Mouse (Mus musculus) hindbrain, embryonic 15.5 days (tissue): Measurements from ENCODE around the gene Tpbgl. TPM values are rescaled to one million over a fixed set of nuclear protein-coding genes. Genes with fewer than 3 reads are reported as not detected.

Source experiments
- ATAC-seq: fragments of 200-750 bp; cut with Nextera tagmentation; 2 replicates; pipeline ENCODE4 v1.8.0; 2017; ENCODE audit warnings: low read depth, moderate number of reproducible peaks, moderate TSS enrichment; ENCODE audit not compliant: low FRiP score
- H3K27ac ChIP-seq: fragments of 300-500 bp; sonication (generic); replicated peaks from 2 replicates; pipeline ENCODE4 v1.5.1; 2015; ENCODE audit warnings: mild to moderate bottlenecking, inconsistent platforms
- H3K27me3 ChIP-seq: fragments of 300-500 bp; sonication (generic); 2 replicates; pipeline ENCODE4 v1.6.1; 2015; ENCODE audit warnings: control low read depth, inconsistent platforms
- H3K36me3 ChIP-seq: fragments of 300-500 bp; sonication (generic); 2 replicates; pipeline ENCODE4 v1.6.1; 2015; ENCODE audit warnings: control low read depth, inconsistent platforms
- H3K4me1 ChIP-seq: fragments of 300-500 bp; sonication (generic); replicated peaks from 2 replicates; pipeline ENCODE4 v1.6.1; 2015; ENCODE audit warnings: control low read depth, inconsistent platforms
- H3K4me2 ChIP-seq: fragments of 300-500 bp; sonication (generic); 2 replicates; pipeline ENCODE4 v1.6.1; 2015; ENCODE audit warnings: moderate library complexity, mild to moderate bottlenecking, inconsistent platforms
- H3K4me3 ChIP-seq: fragments of 300-500 bp; sonication (generic); 2 replicates; pipeline ENCODE4 v1.5.1; 2015; ENCODE audit warnings: mild to moderate bottlenecking, inconsistent platforms
- H3K9ac ChIP-seq: fragments of 300-500 bp; sonication (generic); 2 replicates; pipeline ENCODE4 v1.6.1; 2015; ENCODE audit warnings: inconsistent platforms
- H3K9me3 ChIP-seq: fragments of 300-500 bp; sonication (generic); 2 replicates; pipeline ENCODE4 v1.6.1; 2016; ENCODE audit warnings: control low read depth, inconsistent platforms
- WGBS: fragments of 180-500 bp; shearing (Covaris S2); methylation state at CpG from one replicate; pipeline ENCODE4 v1.1.7; 2015; 5-methylcytosine and 5-hydroxymethylcytosine counted together
- polyA plus RNA-seq: library from polyadenylated mRNA; unstranded; fragments of >200 nt; fragmentation: Nextera tagmentation; extraction: Ambion mirVana; gene quantifications from 2 replicates; pipeline ENCODE4 v1.2.1, GENCODE M21; 2015

Tpbgl gene
- polyA plus RNA-seq, result 2.0 and 2.4 TPM in 2 replicates

DNA sequence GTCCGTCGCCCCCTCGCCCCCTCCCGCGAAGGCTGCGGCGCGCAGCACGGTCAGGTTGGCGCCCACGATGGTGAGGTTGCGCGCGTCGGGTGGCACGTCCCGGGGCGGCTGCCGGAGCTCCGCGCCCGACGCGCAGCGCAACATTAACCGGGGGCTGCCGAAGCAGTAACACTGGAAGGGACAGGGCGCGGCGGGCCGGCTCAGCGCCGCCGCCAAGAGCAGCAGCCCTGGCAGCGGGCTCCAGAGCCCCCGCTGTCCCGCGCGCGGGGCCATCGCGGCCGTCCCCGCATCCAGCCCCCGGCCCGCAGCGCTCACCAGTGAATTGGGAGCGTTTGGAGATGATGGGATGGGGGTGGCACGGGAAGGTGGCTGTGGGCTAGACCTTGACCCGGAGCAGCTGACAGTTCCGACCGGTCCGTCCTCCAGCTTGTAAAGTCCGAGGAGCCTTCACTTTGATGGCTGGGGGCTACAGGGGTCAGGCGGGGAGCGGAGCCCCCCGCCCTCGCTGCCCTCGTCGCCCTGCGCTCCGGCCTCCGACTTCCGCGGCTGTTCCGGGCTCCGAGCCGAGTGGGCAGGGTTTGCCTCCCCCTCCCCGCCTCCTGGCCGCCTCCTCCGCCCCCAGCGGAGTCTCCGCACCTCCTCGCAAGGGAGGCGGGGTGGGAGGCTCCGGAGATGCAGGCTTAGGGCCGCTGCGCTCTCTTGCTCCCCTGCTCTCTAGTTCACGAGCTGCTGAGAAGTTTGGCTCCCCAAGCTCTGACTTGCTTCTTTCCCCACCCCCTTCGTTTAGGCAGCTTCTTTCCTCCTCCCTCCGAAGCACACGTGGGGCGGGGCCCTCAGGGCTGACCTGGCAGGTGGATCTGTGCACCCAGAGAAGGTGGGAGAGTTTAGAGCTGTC lies at the start of gene Tpbgl:
TSS of gene Tpbgl (minus strand) at position 728 of the 895 bp plus-strand sequence.
- Histone ChIP-seq H3K4me3 (peak within 1 kb of the TSS; percentile 46), H3K36me3 (no peaks in the 10 kb centered on the region), H3K9me3 (no peaks in the 10 kb centered on the region), H3K4me2 (peak within 1 kb of the TSS; percentile 75), H3K9ac (peak within 1 kb of the TSS; percentile 49), H3K27ac (peak within 1 kb of the TSS; percentile 20; the same call in 1 of the 2 replicates), H3K4me1 (peaks cover 23% of the 10 kb centered on the region), H3K27me3 (peaks cover 34% of the 10 kb centered on the region)
- WGBS, result under 1% methylated on average over 72 of the region's 83 CpGs
- ATAC-seq, result no peak; the same call in 1 of the 2 replicates

DNA sequence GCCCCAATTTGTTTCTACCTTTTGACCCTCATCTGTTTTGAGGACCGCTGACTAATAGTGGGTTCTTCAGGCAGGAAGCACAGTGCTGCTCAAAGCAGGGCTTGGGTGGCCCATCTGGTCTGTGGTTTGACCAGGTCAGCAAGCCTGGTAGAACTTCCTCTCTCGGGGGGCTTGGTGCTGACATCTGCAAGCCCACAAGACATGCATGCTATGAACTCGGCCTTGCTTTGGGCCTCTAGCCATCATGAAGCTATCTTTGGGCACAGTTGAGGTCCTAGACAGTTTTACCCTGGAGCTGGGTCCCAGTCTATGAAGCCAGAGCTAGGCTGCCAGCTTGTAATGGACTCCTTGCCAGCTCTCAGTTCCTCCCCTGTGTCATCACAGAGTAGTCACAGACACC lies 48.0 kb upstream of the Tpbgl start:
- Histone ChIP-seq H3K4me1 (no peaks in the 10 kb centered on the region), H3K36me3 (no peaks in the 10 kb centered on the region), H3K4me2 (no peak overlapping the region), H3K4me3 (no peak overlapping the region), H3K9ac (no peak overlapping the region), H3K9me3 (no peaks in the 10 kb centered on the region), H3K27ac (no peak overlapping the region), H3K27me3 (no peaks in the 10 kb centered on the region)
- WGBS, result 84% methylated on average over 3 of the region's 3 CpGs
- ATAC-seq, result no peak

DNA sequence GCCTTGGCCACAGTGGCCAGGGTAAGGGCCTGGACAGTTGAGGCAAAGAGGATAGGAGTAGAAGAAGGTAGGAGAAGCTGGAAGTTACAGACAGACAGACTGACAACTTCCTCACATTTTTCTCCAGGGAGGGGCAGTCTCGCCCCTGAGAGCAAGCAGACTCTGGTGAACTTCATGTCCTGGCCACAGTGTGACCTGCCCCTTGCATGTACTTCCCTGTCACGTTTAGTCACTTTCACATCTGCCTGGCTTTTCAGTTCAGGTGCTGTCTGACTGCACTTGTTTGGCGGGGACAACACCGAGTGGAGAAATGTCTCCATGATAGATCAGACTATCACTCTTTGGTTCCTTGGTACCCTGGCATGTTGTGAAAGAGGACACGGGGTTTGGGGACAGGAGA lies 47.3 kb upstream of the Tpbgl start:
- Histone ChIP-seq H3K27ac (no peak overlapping the region), H3K4me3 (no peak overlapping the region), H3K4me2 (no peak overlapping the region), H3K36me3 (no peaks in the 10 kb centered on the region), H3K9me3 (no peaks in the 10 kb centered on the region), H3K4me1 (no peaks in the 10 kb centered on the region), H3K9ac (no peak overlapping the region), H3K27me3 (no peaks in the 10 kb centered on the region)
- no peak for ATAC-seq
- 85% methylated on average over 5 of the region's 5 CpGs for WGBS

DNA sequence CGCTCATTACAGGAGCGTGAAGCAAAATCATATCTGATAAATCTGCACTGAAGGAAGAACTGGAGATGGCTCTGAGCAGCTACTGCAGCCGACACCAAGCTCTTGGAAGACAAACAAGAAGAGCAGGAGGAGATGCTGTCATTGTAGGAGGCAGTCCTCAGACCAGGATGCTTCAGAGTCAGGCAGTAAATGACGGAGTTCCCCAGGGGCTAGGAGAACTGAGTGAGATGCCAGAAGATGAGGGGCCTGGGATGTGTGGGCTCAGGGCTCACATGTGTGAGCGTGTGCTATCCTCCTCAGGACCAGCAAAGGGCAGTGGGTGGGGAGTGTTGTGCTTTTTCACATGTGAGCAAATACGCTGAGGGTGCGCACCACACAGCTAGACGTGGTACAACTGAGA lies 46.3 kb upstream of the Tpbgl start:
- no peak overlapping the region for H3K9ac ChIP-seq
- ATAC-seq, result no peak
- no peaks in the 10 kb centered on the region for H3K36me3 ChIP-seq
- no peaks in the 10 kb centered on the region for H3K9me3 ChIP-seq
- 0 out of 2 replicates have a peak, but pooled peaks cover 4% of the 10 kb centered on the region for H3K4me1 ChIP-seq
- peak overlapping the region; percentile 36; the same call in 1 of the 2 replicates for H3K27ac ChIP-seq
- H3K4me2 ChIP-seq, result no peak overlapping the region
- WGBS, result 75% methylated on average over 8 of the region's 8 CpGs
- no peak overlapping the region for H3K4me3 ChIP-seq
- H3K27me3 ChIP-seq, result no peaks in the 10 kb centered on the region

DNA sequence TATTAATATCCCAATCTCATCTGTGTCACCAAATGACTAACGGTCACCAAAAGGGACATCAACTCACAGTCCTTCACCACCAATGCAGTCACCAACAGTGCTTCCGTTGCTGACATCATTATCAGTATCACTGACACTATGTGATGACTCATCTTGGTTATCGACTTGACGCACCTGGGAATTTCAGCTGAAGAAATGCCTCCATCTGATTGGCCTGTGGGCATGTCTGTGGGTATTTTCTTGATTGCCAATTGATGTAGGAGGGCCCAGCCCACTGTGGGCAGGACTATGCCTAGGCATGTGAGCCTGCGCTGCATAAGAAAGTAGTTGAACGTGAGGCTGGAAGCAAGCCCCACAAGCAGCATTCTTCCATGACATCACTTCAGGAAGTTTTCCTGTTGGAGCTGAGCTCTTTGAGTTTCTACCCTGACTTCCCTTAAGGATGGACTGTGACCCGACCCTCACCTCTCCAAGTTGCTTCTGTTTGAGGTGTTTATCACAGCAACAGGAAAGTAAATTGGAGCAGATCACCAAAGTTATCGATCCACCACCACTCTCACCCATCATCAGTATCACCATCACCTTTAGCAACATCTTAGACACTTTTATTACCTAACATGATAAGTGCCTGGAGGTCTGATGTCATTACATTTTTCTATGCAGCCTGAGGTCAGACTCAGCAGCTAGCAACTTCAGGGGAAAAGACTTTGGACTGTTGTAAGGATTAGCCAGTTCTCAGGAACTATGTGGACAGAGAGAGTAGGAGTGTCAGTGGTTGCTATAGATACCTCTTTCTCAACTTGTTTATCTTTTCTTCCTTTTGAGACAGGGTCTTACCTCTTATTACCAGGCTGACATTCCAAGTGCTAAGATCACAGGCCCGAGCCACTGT lies 44.9 kb upstream of the Tpbgl start:
- ATAC-seq, result no peak
- H3K4me3 ChIP-seq, result no peak overlapping the region
- H3K36me3 ChIP-seq, result no peaks in the 10 kb centered on the region
- H3K4me1 ChIP-seq, result 0 out of 2 replicates have a peak, but pooled peaks cover 4% of the 10 kb centered on the region
- no peaks in the 10 kb centered on the region for H3K9me3 ChIP-seq
- 87% methylated on average over 9 of the region's 9 CpGs for WGBS
- H3K27ac ChIP-seq, result no peak overlapping the region
- H3K9ac ChIP-seq, result no peak overlapping the region
- H3K27me3 ChIP-seq, result no peaks in the 10 kb centered on the region
- no peak overlapping the region for H3K4me2 ChIP-seq

DNA sequence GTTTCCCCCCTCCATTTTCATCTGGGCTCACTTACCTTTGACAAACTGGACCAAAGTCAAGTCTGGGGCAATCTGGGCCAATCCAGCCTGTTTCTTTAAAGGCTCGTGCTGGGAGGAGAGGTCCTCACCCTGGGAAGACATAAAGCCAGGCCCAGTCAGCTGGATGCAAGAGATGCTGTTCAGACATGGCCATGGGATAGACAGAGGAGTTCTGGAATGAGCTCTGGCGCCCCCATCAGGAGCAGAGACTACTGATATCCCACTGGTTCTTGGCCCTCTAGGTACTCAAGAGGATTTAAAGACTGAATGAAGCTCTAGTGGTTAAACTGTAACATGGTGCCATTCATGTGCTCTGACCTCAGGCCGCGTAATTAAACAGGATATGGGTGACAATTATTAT lies 44.0 kb upstream of the Tpbgl start:
- Histone ChIP-seq H3K36me3 (no peaks in the 10 kb centered on the region), H3K27me3 (no peaks in the 10 kb centered on the region), H3K9ac (no peak overlapping the region), H3K4me2 (no peak overlapping the region), H3K27ac (no peak overlapping the region), H3K4me1 (0 out of 2 replicates have a peak, but pooled peaks cover 4% of the 10 kb centered on the region), H3K4me3 (no peak overlapping the region), H3K9me3 (no peaks in the 10 kb centered on the region)
- no peak for ATAC-seq
- WGBS, result 81% methylated on average over 4 of the region's 4 CpGs

DNA sequence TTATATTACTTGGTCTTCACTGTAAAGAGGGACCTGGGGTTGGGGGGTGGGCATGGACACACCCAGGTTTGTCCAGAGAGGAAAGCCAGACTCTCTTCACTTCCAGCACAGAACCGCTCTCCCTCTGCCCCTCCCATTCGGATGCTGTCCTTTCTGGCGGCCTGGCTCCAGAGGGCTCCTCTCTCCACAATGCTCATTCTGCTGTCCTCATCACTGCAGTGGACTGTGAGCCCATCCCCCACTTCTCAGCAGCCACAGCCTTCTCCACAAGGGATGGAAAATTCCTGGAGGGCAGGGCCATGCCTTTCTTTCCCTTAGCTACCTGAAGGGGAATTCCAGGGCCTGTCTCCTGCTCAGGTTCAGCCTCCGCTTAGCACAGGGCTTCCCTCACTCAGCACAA lies 41.9 kb upstream of the Tpbgl start:
- no peak overlapping the region for H3K4me3 ChIP-seq
- no peaks in the 10 kb centered on the region for H3K36me3 ChIP-seq
- H3K4me1 ChIP-seq, result peaks cover 13% of the 10 kb centered on the region
- H3K27me3 ChIP-seq, result no peaks in the 10 kb centered on the region
- no peak overlapping the region for H3K9ac ChIP-seq
- WGBS, result 31% methylated on average over 4 of the region's 4 CpGs
- no peak overlapping the region for H3K4me2 ChIP-seq
- H3K9me3 ChIP-seq, result no peaks in the 10 kb centered on the region
- peak; percentile 25; the same call in 1 of the 2 replicates for ATAC-seq
- no peak overlapping the region for H3K27ac ChIP-seq

DNA sequence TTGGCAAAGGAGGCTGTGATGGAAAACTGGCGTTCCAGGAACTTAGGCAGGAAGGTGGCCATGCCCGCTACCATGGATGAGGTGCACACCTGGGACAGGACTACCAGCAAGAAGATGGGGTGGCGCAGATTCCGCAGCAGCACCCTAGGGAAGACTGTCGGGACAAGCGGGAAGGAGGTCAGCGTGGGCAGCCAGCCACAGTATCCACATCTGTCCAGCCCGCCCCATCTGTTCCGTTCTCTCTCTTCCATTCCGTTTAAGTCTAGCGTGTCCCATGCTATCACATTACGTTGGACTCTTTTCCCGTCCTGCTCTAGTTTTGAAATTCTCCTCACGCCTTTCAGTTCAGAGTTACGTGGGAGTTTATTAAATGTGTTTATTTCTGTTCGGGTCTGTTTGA lies 40.2 kb upstream of the Tpbgl start:
- ATAC-seq, result no peak
- WGBS, result 86% methylated on average over 16 of the region's 16 CpGs

DNA sequence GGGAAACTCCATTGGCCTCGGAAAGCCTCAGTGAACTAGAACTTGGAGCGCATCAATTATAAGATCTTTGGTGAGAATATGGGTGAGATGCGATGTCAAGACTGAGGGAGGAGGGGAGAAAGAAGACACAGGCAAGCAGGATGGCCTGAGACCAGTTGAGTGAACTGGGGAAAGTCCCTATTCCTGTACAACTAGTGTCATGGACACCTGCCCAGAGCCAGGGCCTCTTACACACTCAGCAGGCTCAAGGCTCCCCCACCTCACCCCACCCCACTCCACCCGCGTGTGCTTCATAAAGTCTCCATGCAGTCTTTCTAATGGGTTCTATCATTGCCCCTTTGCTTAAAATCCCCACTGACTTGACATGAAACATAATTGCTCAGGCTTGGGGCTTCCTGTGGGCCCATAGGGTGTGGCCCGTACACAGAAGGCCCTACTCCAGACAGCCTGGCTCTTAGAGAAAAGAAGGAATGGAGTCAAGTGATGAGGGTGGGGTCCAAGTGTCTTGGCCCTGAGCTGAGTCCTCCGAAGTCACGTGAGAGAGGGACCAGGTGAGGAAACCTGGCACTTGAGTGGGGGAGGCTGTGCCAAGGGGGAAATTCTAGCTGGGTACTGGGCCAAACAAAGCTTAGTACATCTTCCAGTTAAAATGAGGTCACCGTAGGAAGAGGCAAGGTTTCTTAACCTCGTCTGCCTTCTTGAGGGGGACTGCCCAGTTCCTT lies 39.0 kb upstream of the Tpbgl start:
- 92% methylated on average over 10 of the region's 10 CpGs for WGBS

More for the DNA sequence above, 40.2 kb upstream of the Tpbgl start:
- peaks cover 13% of the 10 kb centered on the region for H3K4me1 ChIP-seq
- H3K36me3 ChIP-seq, result no peaks in the 10 kb centered on the region
- no peak overlapping the region for H3K9ac ChIP-seq
- H3K27me3 ChIP-seq, result no peaks in the 10 kb centered on the region
- no peak overlapping the region for H3K4me2 ChIP-seq
- H3K9me3 ChIP-seq, result no peaks in the 10 kb centered on the region
- H3K27ac ChIP-seq, result no peak overlapping the region
- no peak overlapping the region for H3K4me3 ChIP-seq

DNA sequence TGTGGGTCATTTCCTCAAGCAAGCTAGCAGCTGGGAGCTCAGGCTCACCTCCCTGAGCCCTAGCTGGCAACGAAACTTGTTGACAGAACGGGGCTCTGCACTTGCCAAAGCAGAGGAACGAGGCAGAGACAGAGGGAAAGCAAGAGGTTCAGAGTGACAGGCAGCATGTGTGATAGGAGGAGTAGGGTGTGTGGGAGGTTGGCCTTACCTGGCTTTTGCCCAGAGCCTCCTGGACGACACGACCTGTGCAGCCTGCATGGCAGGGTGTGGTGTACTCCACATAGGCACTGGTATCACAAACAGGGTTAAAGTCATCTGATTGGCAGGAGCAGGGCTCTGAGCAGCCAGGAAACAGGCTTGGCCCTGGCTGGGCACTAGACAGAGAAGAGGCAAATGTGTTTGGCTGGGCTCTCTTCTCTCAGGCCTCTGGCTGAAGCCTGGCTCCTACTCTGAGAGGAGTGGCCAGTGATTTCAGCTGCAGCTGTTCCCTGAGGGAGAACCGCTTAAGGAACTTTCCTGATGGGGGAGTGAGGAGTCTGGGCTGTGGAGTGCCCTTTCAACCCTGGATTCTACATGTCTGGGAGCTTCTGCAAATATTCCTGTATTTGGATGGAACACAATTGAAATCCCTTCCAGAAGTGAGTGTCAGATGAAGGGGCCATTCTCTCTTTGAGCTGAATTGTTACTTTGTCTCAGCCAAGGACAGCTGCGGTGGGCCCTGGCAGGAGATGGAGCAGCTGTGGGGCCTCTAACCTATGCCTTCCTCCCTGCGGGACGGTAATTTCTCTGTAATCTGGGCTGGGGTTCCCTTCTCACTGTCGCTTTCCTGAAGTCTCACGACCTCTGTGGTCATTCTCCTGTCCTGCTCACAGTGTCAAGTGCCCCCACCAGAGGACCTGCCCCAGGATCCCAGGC lies 37.9 kb upstream of the Tpbgl start:
- no peaks in the 10 kb centered on the region for H3K36me3 ChIP-seq
- ATAC-seq, result 0 out of 2 replicates have a peak, but pooled peaks have one; percentile 43
- no peaks in the 10 kb centered on the region for H3K9me3 ChIP-seq
- no peak overlapping the region for H3K9ac ChIP-seq
- peaks cover 16% of the 10 kb centered on the region for H3K4me1 ChIP-seq
- 48% methylated on average over 11 of the region's 11 CpGs for WGBS
- no peaks in the 10 kb centered on the region for H3K27me3 ChIP-seq
- H3K4me3 ChIP-seq, result no peak overlapping the region
- no peak overlapping the region for H3K4me2 ChIP-seq
- peak overlapping the region; percentile 67 for H3K27ac ChIP-seq

More for the DNA sequence above, 39.0 kb upstream of the Tpbgl start:
- no peak overlapping the region for H3K4me2 ChIP-seq
- H3K4me1 ChIP-seq, result peaks cover 16% of the 10 kb centered on the region
- no peak overlapping the region for H3K27ac ChIP-seq
- ATAC-seq, result no peak
- H3K9me3 ChIP-seq, result no peaks in the 10 kb centered on the region
- no peaks in the 10 kb centered on the region for H3K27me3 ChIP-seq
- no peak overlapping the region for H3K9ac ChIP-seq
- no peaks in the 10 kb centered on the region for H3K36me3 ChIP-seq
- H3K4me3 ChIP-seq, result no peak overlapping the region
